Mouse (Mus musculus) CH12.LX (cell line): ENCODE data around the gene Ctnna2. TPM values are rescaled to one million over a fixed set of nuclear protein-coding genes. Genes with fewer than 3 reads are reported as not detected.

Experiments used
- DNase-seq: peaks from one replicate; pipeline ENCODE4 v3.0.0-alpha.2; 2013; ENCODE audit errors: extremely low read depth
- H3K27ac ChIP-seq: 2 replicates; pipeline ENCODE4 v1.5.1; 2012; ENCODE audit warnings: low read depth, mild to moderate bottlenecking, control low read depth, moderate library complexity; ENCODE audit not compliant: insufficient read depth
- H3K27me3 ChIP-seq: replicated peaks from 2 replicates; pipeline ENCODE3; 2012; ENCODE audit warnings: inconsistent platforms
- H3K36me3 ChIP-seq, 2 experiments: replicated peaks in 1 of 2; 2 replicates each; pipeline versions ENCODE3 to v1.6.1; 2012; ENCODE audit warnings: inconsistent platforms in 1 of 2, low read length in 1 of 2, mild to moderate bottlenecking in 1 of 2, mixed read lengths in 1 of 2, moderate library complexity in 1 of 2; ENCODE audit not compliant: control insufficient read depth in 1 of 2, insufficient read depth in 1 of 2
- H3K4me1 ChIP-seq, 2 experiments: 2 replicates each; pipeline ENCODE4 v1.6.1; 2012; ENCODE audit warnings: inconsistent platforms in 1 of 2, moderate library complexity in 1 of 2; ENCODE audit not compliant: insufficient read depth in 2 of 2, control insufficient read depth in 1 of 2
- H3K4me2 ChIP-seq: 2 replicates; pipeline ENCODE4 v1.6.1; 2012; ENCODE audit warnings: low read depth, mild to moderate bottlenecking, control low read depth; ENCODE audit not compliant: poor library complexity, insufficient read depth, severe bottlenecking
- H3K4me3 ChIP-seq, 3 experiments: fragments of 150-350 bp in 1 of 3; sonication (generic) in 1 of 3; replicated peaks in 1 of 3; 2 replicates each; pipeline versions ENCODE3 to v1.5.1; 2011 to 2012; ENCODE audit warnings: low read depth in 2 of 3, low read length in 2 of 3, mild to moderate bottlenecking in 2 of 3, moderate library complexity in 2 of 3, control low read depth in 1 of 3, improper control_type of control experiment in 1 of 3, inconsistent platforms in 1 of 3, mixed read lengths in 1 of 3; ENCODE audit not compliant: poor library complexity in 1 of 3
- H3K79me2 ChIP-seq: replicated peaks from 2 replicates; pipeline ENCODE4 v1.6.1; 2012; ENCODE audit warnings: mild to moderate bottlenecking, moderate library complexity; ENCODE audit not compliant: control insufficient read depth, poor library complexity, insufficient read depth, severe bottlenecking; ENCODE audit errors: extremely low read depth
- H3K9ac ChIP-seq: 2 replicates; pipeline ENCODE4 v1.6.1; 2012; ENCODE audit warnings: low read depth, mild to moderate bottlenecking, control low read depth, moderate library complexity; ENCODE audit not compliant: insufficient read depth
- H3K9me3 ChIP-seq: replicated peaks from 2 replicates; pipeline ENCODE3; 2012; ENCODE audit warnings: low read length, inconsistent platforms, mixed read lengths
- BHLHE40 ChIP-seq: IDR thresholded peaks from 2 replicates; pipeline ENCODE4 v1.6.1; 2011; ENCODE audit warnings: mild to moderate bottlenecking, low read depth, low read length, improper control_type of control experiment
- CHD1 ChIP-seq: IDR thresholded peaks from 2 replicates; pipeline ENCODE4 v1.6.1; 2012; ENCODE audit warnings: low read depth, low read length, improper control_type of control experiment, inconsistent platforms
- E2F4 ChIP-seq: IDR thresholded peaks from 2 replicates; pipeline ENCODE4 v1.6.1; 2011; ENCODE audit warnings: low read depth, low read length, improper control_type of control experiment; ENCODE audit not compliant: insufficient replicate concordance
- ELF1 ChIP-seq: IDR thresholded peaks from 2 replicates; pipeline ENCODE4 v1.6.1; 2014; ENCODE audit warnings: low read depth, mild to moderate bottlenecking, inconsistent platforms, low read length, improper control_type of control experiment
- EP300 ChIP-seq: IDR thresholded peaks from 2 replicates; pipeline ENCODE4 v1.6.1; 2011; ENCODE audit warnings: low read length, improper control_type of control experiment
- HCFC1 ChIP-seq: IDR thresholded peaks from 2 replicates; pipeline ENCODE4 v1.6.1; 2012; ENCODE audit warnings: low read depth, mild to moderate bottlenecking, inconsistent platforms, low read length, improper control_type of control experiment
- IRF4 ChIP-seq: IDR thresholded peaks from 2 replicates; pipeline ENCODE4 v1.6.1; 2014; ENCODE audit warnings: low read depth, mild to moderate bottlenecking, inconsistent platforms, low read length, improper control_type of control experiment
- JUN ChIP-seq: IDR thresholded peaks from 2 replicates; pipeline ENCODE4 v1.6.1; 2011; ENCODE audit warnings: low read depth, mild to moderate bottlenecking, low read length, improper control_type of control experiment, moderate library complexity; ENCODE audit not compliant: insufficient read depth
- MAFK ChIP-seq: IDR thresholded peaks from 2 replicates; pipeline ENCODE4 v1.6.1; 2011; ENCODE audit warnings: low read length, improper control_type of control experiment; ENCODE audit not compliant: insufficient replicate concordance
- MAX ChIP-seq: IDR thresholded peaks from 2 replicates; pipeline ENCODE4 v1.6.1; 2011; ENCODE audit warnings: low read length, improper control_type of control experiment
- MEF2A ChIP-seq: IDR thresholded peaks from 2 replicates; pipeline ENCODE4 v1.6.1; 2014; ENCODE audit warnings: low read depth, mild to moderate bottlenecking, inconsistent platforms, low read length, improper control_type of control experiment, borderline replicate concordance
- POLR2A ChIP-seq: IDR thresholded peaks from 2 replicates; pipeline ENCODE4 v1.6.1; 2011; ENCODE audit warnings: low read depth, mild to moderate bottlenecking, improper control_type of control experiment, low read length
- POLR2AphosphoS2 ChIP-seq: IDR thresholded peaks from 2 replicates; pipeline ENCODE4 v1.6.1; 2011; ENCODE audit warnings: low read depth, low read length, improper control_type of control experiment
- RCOR1 ChIP-seq: conservative IDR thresholded peaks from 2 replicates; pipeline ENCODE4 v1.6.1; 2012; ENCODE audit warnings: low read depth, mild to moderate bottlenecking, inconsistent platforms, low read length, improper control_type of control experiment
- TCF12 ChIP-seq: IDR thresholded peaks from 2 replicates; pipeline ENCODE4 v1.6.1; 2014; ENCODE audit warnings: low read depth, mild to moderate bottlenecking, inconsistent platforms, low read length, improper control_type of control experiment
- ZC3H11A ChIP-seq: IDR thresholded peaks from 2 replicates; pipeline ENCODE4 v1.6.1; 2012; ENCODE audit warnings: low read depth, mild to moderate bottlenecking, inconsistent platforms, low read length, improper control_type of control experiment
- ZNF384 ChIP-seq: IDR thresholded peaks from 2 replicates; pipeline ENCODE4 v1.6.1; 2012; ENCODE audit warnings: low read depth, low read length, improper control_type of control experiment, inconsistent platforms
- dilution Hi-C: fragments of 300-500 bp; cut with MboI; formaldehyde crosslinking; loops from 2 replicates; pipeline ENCODE4 v1.14.3; 2020; ENCODE audit warnings: low sequenced_read_pairs; ENCODE audit not compliant: extremely low pct_unique_long_range_greater_than_20kb, extremely low pct_ligation_motif_present
- in situ Hi-C: fragments of 300-500 bp; cut with MboI; formaldehyde crosslinking; loops from 3 replicates; pipeline ENCODE4 v1.14.3; 2019; ENCODE audit warnings: low sequenced_read_pairs, low pct_ligation_motif_present, low pct_unique_long_range_greater_than_20kb, mixed read lengths
- polyA plus RNA-seq: library from polyadenylated mRNA; unstranded; fragments of >175 nt; gene quantifications from 2 replicates; pipeline ENCODE4 v1.2.1, GENCODE M21; 2012; ENCODE audit warnings: low read depth; ENCODE audit not compliant: insufficient read length
- total RNA-seq, 2 experiments: library from RNA; depleted of rRNA; stranded (reverse); fragments of 300-350 nt in 1 of 2; fragments of >200 nt in 1 of 2; gene quantifications; 2 replicates each; pipeline ENCODE4 v1.2.3; 2012 to 2014

The Ctnna2 gene
- total and polyA plus RNA-seq, 3 experiments, result not detected

GRCm38 (mm10) chr6:77468058-77468457 is 511.4 kb downstream of the Ctnna2 start:
- TF ChIP-seq HCFC1 (no peak), ZC3H11A (no peak), CHD1 (no peak), MAX (no peak), TCF12 (no peak), ELF1 (no peak), JUN (no peak), ZNF384 (no peak), MAFK (no peak), POLR2A (no peak)
- no peaks in the 10 kb centered on the region for H3K4me1 ChIP-seq
- in situ Hi-C loops, result no loop called here
- DNase-seq, result no peak
- no peaks in the 10 kb centered on the region for H3K36me3 ChIP-seq
- no peaks in the 10 kb centered on the region for H3K27me3 ChIP-seq
- peaks cover 22% of the 10 kb centered on the region for H3K9me3 ChIP-seq
- dilution Hi-C loops, result no loop called here
- no peaks in the 10 kb centered on the region for H3K79me2 ChIP-seq
- H3K9ac ChIP-seq, result no peak overlapping the region
- H3K4me2 ChIP-seq, result no peak overlapping the region
- no peak overlapping the region for H3K27ac ChIP-seq
- no peak overlapping the region for H3K4me3 ChIP-seq

DNA sequence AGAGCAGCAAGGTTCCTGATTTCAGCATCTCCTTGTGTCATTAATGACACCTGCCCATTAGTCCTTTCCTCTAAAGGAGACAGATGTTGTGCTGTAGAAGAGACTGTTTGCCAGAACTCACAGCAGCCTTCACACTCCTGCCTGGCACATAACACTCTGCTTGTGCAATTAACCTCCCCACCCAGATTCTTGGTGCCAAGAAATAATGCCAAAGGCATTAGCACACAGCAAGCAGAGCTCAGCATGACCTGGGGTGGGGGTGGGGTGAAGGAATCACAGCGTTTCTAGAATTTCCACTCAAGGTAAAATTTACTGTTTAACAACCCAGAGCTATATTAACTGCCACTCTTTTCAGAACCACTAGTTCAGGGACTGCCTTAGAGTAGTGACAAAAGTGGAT is 516.8 kb downstream of the Ctnna2 start:
- Histone ChIP-seq H3K4me3 (no peak overlapping the region), H3K4me1 (no peaks in the 10 kb centered on the region), H3K9me3 (peaks cover 23% of the 10 kb centered on the region), H3K36me3 (no peaks in the 10 kb centered on the region), H3K27me3 (no peaks in the 10 kb centered on the region), H3K9ac (no peak overlapping the region), H3K79me2 (no peaks in the 10 kb centered on the region), H3K4me2 (no peak overlapping the region), H3K27ac (no peak overlapping the region)
- DNase-seq, result no peak
- dilution Hi-C loops, result no loop called here
- TF ChIP-seq BHLHE40 (no peak), EP300 (no peak), RCOR1 (no peak), IRF4 (no peak), MEF2A (no peak), POLR2A (no peak), CHD1 (no peak), E2F4 (no peak), POLR2AphosphoS2 (no peak)
- in situ Hi-C loops, result no loop called here
